Mouse (Mus musculus) E14TG2a.4 (cell line): ENCODE measurements around the gene Slc29a1.

Source experiments
- CTCF ChIP-seq: conservative IDR thresholded peaks from 2 replicates; pipeline ENCODE4 v1.5.1; 2014; ENCODE audit warnings: low read length
- NANOG ChIP-seq: IDR thresholded peaks from 2 replicates; pipeline ENCODE4 v1.6.1; 2014; ENCODE audit warnings: borderline replicate concordance, low read length, mixed read lengths

- no peak for TF ChIP-seq CTCF
- TF ChIP-seq NANOG = no peak
These were observed 45.0 kb downstream of the Slc29a1 start for GRCm38 (mm10) chr17:45554420-45554819.
